Mouse (Mus musculus): ENCODE measurements around the gene Pls1. TPM values are rescaled to one million over a fixed set of nuclear protein-coding genes. Genes with fewer than 3 reads are reported as not detected.

Pls1 gene
- polyA plus RNA-seq, 1 experiment from 2014 or later, result 45.6 TPM

- TF ChIP-seq CTCF (IDR thresholded peaks at IDR 0.05; ENCODE audit: low read depth) (no peak), EP300 (optimal IDR thresholded peaks at IDR 0.05) (no peak)
- H3K4me2 ChIP-seq (replicated peaks; ENCODE audit: low read depth), result no peak overlapping the region
- no peaks in the 10 kb centered on the region for H3K27me3 ChIP-seq (ENCODE audit: control insufficient read depth, insufficient read depth, low read length)
- H3K4me3 ChIP-seq (ENCODE audit: low read depth, low read length), result no peak overlapping the region
- no peak overlapping the region for H3K27ac ChIP-seq (replicated peaks)
- no peaks in the 10 kb centered on the region for H3K4me1 ChIP-seq (replicated peaks; ENCODE audit: control insufficient read depth, insufficient read depth)
- no peaks in the 10 kb centered on the region for H3K9me3 ChIP-seq (ENCODE audit: control insufficient read depth, low read length)
- H3K9ac ChIP-seq (ENCODE audit: low read length), result no peak overlapping the region
- 87% methylated on average over 10 of the region's 10 CpGs for WGBS
- H3K36me3 ChIP-seq (ENCODE audit: control insufficient read depth, insufficient read depth, low read length), result no peaks in the 10 kb centered on the region
- DNase-seq (ENCODE audit: low spot score) (no peak), ATAC-seq (ENCODE audit: low FRiP score, low TSS enrichment) (peak; percentile 27; the same call in 1 of the 2 replicates)
These were observed 9.4 kb downstream of the Pls1 start for GRCm38 (mm10) chr9:95835741-95836140.

- TF ChIP-seq CTCF (IDR thresholded peaks at IDR 0.05; ENCODE audit: low read depth) (no peak), EP300 (optimal IDR thresholded peaks at IDR 0.05) (no peak)
- no peak for DNase-seq (ENCODE audit: low spot score)
- Histone ChIP-seq H3K4me1 (replicated peaks; ENCODE audit: control insufficient read depth, insufficient read depth) (no peaks in the 10 kb centered on the region), H3K27me3 (ENCODE audit: control insufficient read depth, insufficient read depth, low read length) (no peaks in the 10 kb centered on the region), H3K36me3 (ENCODE audit: control insufficient read depth, insufficient read depth, low read length) (no peaks in the 10 kb centered on the region), H3K4me3 (ENCODE audit: low read depth, low read length) (no peak overlapping the region), H3K4me2 (replicated peaks; ENCODE audit: low read depth) (no peak overlapping the region), H3K9me3 (ENCODE audit: control insufficient read depth, low read length) (no peaks in the 10 kb centered on the region), H3K27ac (replicated peaks) (no peak overlapping the region), H3K9ac (ENCODE audit: low read length) (no peak overlapping the region)
- ATAC-seq (ENCODE audit: low FRiP score, low TSS enrichment), result no peak
- 62% methylated on average over 3 of the region's 3 CpGs for WGBS
These were observed 10.3 kb downstream of the Pls1 start for GRCm38 (mm10) chr9:95834799-95835198.

GRCm38 (mm10) chr9:95832758-95833157, 12.4 kb downstream of the Pls1 start:
- WGBS, result 86% methylated on average over 3 of the region's 3 CpGs
- no peak overlapping the region for H3K27ac ChIP-seq (replicated peaks)
- no peaks in the 10 kb centered on the region for H3K9me3 ChIP-seq (ENCODE audit: control insufficient read depth, low read length)
- no peaks in the 10 kb centered on the region for H3K27me3 ChIP-seq (ENCODE audit: control insufficient read depth, insufficient read depth, low read length)
- no peak for ATAC-seq (ENCODE audit: low FRiP score, low TSS enrichment)
- TF ChIP-seq EP300 (optimal IDR thresholded peaks at IDR 0.05) (no peak), CTCF (IDR thresholded peaks at IDR 0.05; ENCODE audit: low read depth) (no peak)
- no peak for DNase-seq (ENCODE audit: low spot score)
- no peak overlapping the region for H3K4me3 ChIP-seq (ENCODE audit: low read depth, low read length)
- no peak overlapping the region for H3K4me2 ChIP-seq (replicated peaks; ENCODE audit: low read depth)
- no peaks in the 10 kb centered on the region for H3K4me1 ChIP-seq (replicated peaks; ENCODE audit: control insufficient read depth, insufficient read depth)
- H3K36me3 ChIP-seq (ENCODE audit: control insufficient read depth, insufficient read depth, low read length), result no peaks in the 10 kb centered on the region
- H3K9ac ChIP-seq (ENCODE audit: low read length), result no peak overlapping the region

- Histone ChIP-seq H3K36me3 (ENCODE audit: control insufficient read depth, insufficient read depth, low read length) (no peaks in the 10 kb centered on the region), H3K27ac (replicated peaks) (no peak overlapping the region), H3K9me3 (ENCODE audit: control insufficient read depth, low read length) (no peaks in the 10 kb centered on the region), H3K4me1 (replicated peaks; ENCODE audit: control insufficient read depth, insufficient read depth) (no peaks in the 10 kb centered on the region), H3K9ac (ENCODE audit: low read length) (no peak overlapping the region), H3K27me3 (ENCODE audit: control insufficient read depth, insufficient read depth, low read length) (no peaks in the 10 kb centered on the region), H3K4me2 (replicated peaks; ENCODE audit: low read depth) (no peak overlapping the region), H3K4me3 (ENCODE audit: low read depth, low read length) (no peak overlapping the region)
- DNase-seq (ENCODE audit: low spot score), result peak; percentile 51
- TF ChIP-seq CTCF (IDR thresholded peaks at IDR 0.05; ENCODE audit: low read depth) (no peak), EP300 (optimal IDR thresholded peaks at IDR 0.05) (no peak)
- ATAC-seq (ENCODE audit: low FRiP score, low TSS enrichment), result peak; percentile 83
- WGBS, result 86% methylated on average over 5 of the region's 5 CpGs
These were observed 17.5 kb downstream of the Pls1 start for GRCm38 (mm10) chr9:95827565-95827964.

GRCm38 (mm10) chr9:95822531-95822930, 22.6 kb downstream of the Pls1 start:
- Histone ChIP-seq H3K36me3 (ENCODE audit: control insufficient read depth, insufficient read depth, low read length) (no peaks in the 10 kb centered on the region), H3K4me2 (replicated peaks; ENCODE audit: low read depth) (no peak overlapping the region), H3K9ac (ENCODE audit: low read length) (no peak overlapping the region), H3K4me1 (replicated peaks; ENCODE audit: control insufficient read depth, insufficient read depth) (no peaks in the 10 kb centered on the region), H3K9me3 (ENCODE audit: control insufficient read depth, low read length) (no peaks in the 10 kb centered on the region), H3K27ac (replicated peaks) (no peak overlapping the region), H3K4me3 (ENCODE audit: low read depth, low read length) (no peak overlapping the region), H3K27me3 (ENCODE audit: control insufficient read depth, insufficient read depth, low read length) (no peaks in the 10 kb centered on the region)
- ATAC-seq (ENCODE audit: low FRiP score, low TSS enrichment) (no peak), DNase-seq (ENCODE audit: low spot score) (no peak)
- WGBS, result 65% methylated on average over 7 of the region's 7 CpGs
- TF ChIP-seq CTCF (IDR thresholded peaks at IDR 0.05; ENCODE audit: low read depth) (no peak), EP300 (optimal IDR thresholded peaks at IDR 0.05) (no peak)

GRCm38 (mm10) chr9:95815706-95816105, 29.4 kb downstream of the Pls1 start:
- Histone ChIP-seq H3K27ac (replicated peaks) (no peak overlapping the region), H3K4me1 (replicated peaks; ENCODE audit: control insufficient read depth, insufficient read depth) (no peaks in the 10 kb centered on the region), H3K4me3 (ENCODE audit: low read depth, low read length) (no peak overlapping the region), H3K9ac (ENCODE audit: low read length) (no peak overlapping the region), H3K27me3 (ENCODE audit: control insufficient read depth, insufficient read depth, low read length) (no peaks in the 10 kb centered on the region), H3K4me2 (replicated peaks; ENCODE audit: low read depth) (no peak overlapping the region), H3K9me3 (ENCODE audit: control insufficient read depth, low read length) (no peaks in the 10 kb centered on the region), H3K36me3 (ENCODE audit: control insufficient read depth, insufficient read depth, low read length) (no peaks in the 10 kb centered on the region)
- WGBS, result 63% methylated on average over 4 of the region's 4 CpGs
- TF ChIP-seq CTCF (IDR thresholded peaks at IDR 0.05; ENCODE audit: low read depth) (no peak), EP300 (optimal IDR thresholded peaks at IDR 0.05) (no peak)
- ATAC-seq (ENCODE audit: low FRiP score, low TSS enrichment), result no peak
- no peak for DNase-seq (ENCODE audit: low spot score)

All from stomach, postnatal 0 days (tissue).